Mouse (Mus musculus) duodenum, adult 2 months (tissue): ENCODE data around the gene Vmn1r77. TPM values are rescaled to one million over a fixed set of nuclear protein-coding genes. Genes with fewer than 3 reads are reported as not detected.

Experiments used
- polyA plus RNA-seq: library from polyadenylated mRNA; depleted of rRNA; stranded (reverse); fragments of >200 nt; gene quantifications from 2 replicates; pipeline ENCODE4 v1.2.3, GENCODE M21; 2012; ENCODE audit warnings: low replicate concordance; rRNA removed

Vmn1r77 gene
- polyA plus RNA-seq: not detected in 2 replicates

GRCm38 (mm10) chr7:12036452-12036851 is at the start of gene Vmn1r77:
Gene Vmn1r77 (plus strand): TSS chr7:12036752.

Other genes starting within 250 kb of the Vmn1r77 start
- not detected in 2 replicates for gene Vmn1r74, start 202.8 kb upstream of the Vmn1r77 start, polyA plus RNA-seq
- gene Vmn1r75, start 162.1 kb upstream of the Vmn1r77 start, polyA plus RNA-seq: not detected in 2 replicates
- gene Vmn1r76, start 98.5 kb upstream of the Vmn1r77 start, polyA plus RNA-seq: not detected in 2 replicates
- gene Vmn1r78, start 113.5 kb downstream of the Vmn1r77 start, polyA plus RNA-seq: not detected in 2 replicates
- gene Vmn1r79, start 134.5 kb downstream of the Vmn1r77 start, polyA plus RNA-seq: not detected in 2 replicates
- not detected in 2 replicates for gene Vmn1r80, start 152.5 kb downstream of the Vmn1r77 start, polyA plus RNA-seq
- gene Vmn1r81, start 231.5 kb downstream of the Vmn1r77 start, polyA plus RNA-seq: not detected in 2 replicates